Comparison of ENCODE assay signal across 8 mouse cellular contexts in genomic region chr10:127189651-127190381, GRCm38 (mm10). TPM values are rescaled to one million over a fixed set of nuclear protein-coding genes. Genes with fewer than 3 reads are reported as not detected.
DNase-seq lines count a peak whose midpoint lies in the region; ATAC-seq and TF ChIP-seq lines count a peak whose summit lies in the region.

TSS of gene Arhgef25 (minus strand) at chr10:127190083.

- intact Hi-C loops in gastrocnemius, postnatal 36 days (cut with DNase I): no loop called here

- H3K4me3 ChIP-seq in liver, adult 2 months (ENCODE audit: insufficient read depth, low read depth, low read length): peak within 1 kb of the TSS; percentile 78
- peak within 1 kb of the TSS; percentile 79 for H3K4me3 ChIP-seq in neural tube, embryonic 11.5 days (ENCODE audit: low read depth, low read length)

- 14% methylated on average over 35 of the region's 35 CpGs for WGBS in liver, adult 2 months
- under 1% methylated on average over 35 of the region's 35 CpGs for WGBS in neural tube, embryonic 11.5 days

- no peak for DNase-seq in frontal cortex, adult 2 months (ENCODE audit: extremely low spot score in 1 of 2, low spot score in 1 of 2)
- no peak for DNase-seq in frontal cortex, postnatal 25 days (ENCODE audit: low spot score in 2 of 2)
- peak; percentile 57 for DNase-seq in brain, embryonic 14.5 days (ENCODE audit: low read depth)
- DNase-seq in gastrocnemius, postnatal 36 days: peak; percentile 69 to 78
- peak; percentile 32 for DNase-seq in induced T-regulatory cell, adult 2 months (ENCODE audit: low read depth)
- no peak for DNase-seq in liver, adult 2 months (ENCODE audit: extremely low read depth, low read depth, low spot score)
- DNase-seq in neural tube, embryonic 11.5 days (ENCODE audit: low spot score): peak; percentile 61
- DNase-seq in right cerebral cortex, adult 18-20 months: no peak

- TF ChIP-seq CTCF in brain, embryonic 14.5 days (IDR thresholded peaks at IDR 0.05; ENCODE audit: borderline replicate concordance, extremely low read depth, insufficient read depth, insufficient read length): no peak
- no peak for TF ChIP-seq CTCF in liver, adult 2 months (IDR thresholded peaks at IDR 0.05; ENCODE audit: low read depth, low read length)

- H3K79me2 ChIP-seq in liver, adult 2 months (ENCODE audit: control insufficient read depth, insufficient read depth, low read length): no peaks in the 10 kb centered on the region

- peaks cover 2% of the 10 kb centered on the region; the same call in 1 of the 2 replicates for H3K4me1 ChIP-seq in liver, adult 2 months (ENCODE audit: control insufficient read depth, insufficient read depth, low read length)
- peaks cover 16% of the 10 kb centered on the region for H3K4me1 ChIP-seq in neural tube, embryonic 11.5 days (ENCODE audit: control insufficient read depth, insufficient read depth, low read length)

- H3K36me3 ChIP-seq in liver, adult 2 months (ENCODE audit: control insufficient read depth, insufficient read depth, low read length): no peaks in the 10 kb centered on the region
- H3K36me3 ChIP-seq in neural tube, embryonic 11.5 days (ENCODE audit: control insufficient read depth, insufficient read depth, low read length): peaks cover 17% of the 10 kb centered on the region

- no peaks in the 10 kb centered on the region for H3K9me3 ChIP-seq in neural tube, embryonic 11.5 days (ENCODE audit: control insufficient read depth, low read length)

- H3K27me3 ChIP-seq in liver, adult 2 months (ENCODE audit: control insufficient read depth, insufficient read depth, low read length): peaks cover 8% of the 10 kb centered on the region
- no peaks in the 10 kb centered on the region for H3K27me3 ChIP-seq in neural tube, embryonic 11.5 days (ENCODE audit: control insufficient read depth, insufficient read depth, low read length)

- no peak within 1 kb of the TSS for H3K27ac ChIP-seq in liver, adult 2 months (replicated peaks; ENCODE audit: insufficient read depth, low read depth, low read length)
- H3K27ac ChIP-seq in neural tube, embryonic 11.5 days (ENCODE audit: low read depth, low read length): peak within 1 kb of the TSS; percentile 87

- peak within 1 kb of the TSS; percentile 99 for H3K4me2 ChIP-seq in neural tube, embryonic 11.5 days (ENCODE audit: low read depth)

- H3K9ac ChIP-seq in liver, adult 2 months (ENCODE audit: low read depth, low read length): peak within 1 kb of the TSS; percentile 54
- H3K9ac ChIP-seq in neural tube, embryonic 11.5 days (ENCODE audit: low read length): peak within 1 kb of the TSS; percentile 92

- TF ChIP-seq POLR2A in brain, embryonic 14.5 days (IDR thresholded peaks at IDR 0.05; ENCODE audit: borderline replicate concordance, extremely low read depth, insufficient read depth, insufficient read length, poor library complexity, severe bottlenecking): no peak
- TF ChIP-seq POLR2A in liver, adult 2 months (IDR thresholded peaks at IDR 0.05; ENCODE audit: extremely low read depth, insufficient read depth, low read length): no peak

- peak; percentile 16; the same call in 1 of the 2 replicates for ATAC-seq in neural tube, embryonic 11.5 days (ENCODE audit: insufficient read depth, low FRiP score, low TSS enrichment)

RNA-seq across cellular contexts. Expression of gene Arhgef25, which starts in this region (rescaled TPM):
- 184 and 198 TPM in 2 replicates for polyA plus RNA-seq in frontal cortex, adult 2 months (2012; rRNA removed)
- 66.7 and 98.2 TPM in 2 replicates for polyA plus RNA-seq in brain, embryonic 14.5 days (2012; rRNA removed)
- 1 to 10 TPM; 8.3 to 9.4 TPM for total RNA-seq in gastrocnemius, postnatal 36 days (2021)
- 0.83 and 0.87 TPM in 2 replicates for total RNA-seq in liver, adult 2 months (2014; rRNA removed)
- polyA plus RNA-seq in liver, adult 2 months (2012; rRNA removed): 0.91 and 1.4 TPM in 2 replicates
- polyA plus RNA-seq in neural tube, embryonic 11.5 days (2014; fragmentation: Nextera tagmentation; extraction: Ambion mirVana): 31.7 and 31.8 TPM in 2 replicates

Comparison
In these comparisons a context has a peak if more than half of its experiments do, and no peak if none do; other contexts are left out.
1. RNA of gene Arhgef25 (polyA plus RNA-seq): 184 to 198 TPM in frontal cortex, adult 2 months, 66.7 to 98.2 TPM in brain, embryonic 14.5 days and 31.7 to 31.8 TPM in neural tube, embryonic 11.5 days; 0.91 to 1.4 TPM in liver, adult 2 months; every median in the first group is over 10 times any median in the second.
2. DNase-seq: peak in brain, embryonic 14.5 days (single experiment), gastrocnemius, postnatal 36 days (2 of 2), induced T-regulatory cell, adult 2 months (single experiment) and neural tube, embryonic 11.5 days (single experiment); none in frontal cortex, adult 2 months (0 of 2), frontal cortex, postnatal 25 days (0 of 2), liver, adult 2 months (single experiment) and right cerebral cortex, adult 18-20 months (single experiment).